Mouse (Mus musculus): ENCODE measurements around the gene CK137956. TPM values are rescaled to one million over a fixed set of nuclear protein-coding genes. Genes with fewer than 3 reads are reported as not detected.

CK137956 gene
- polyA plus RNA-seq, 1 experiment: not detected

GRCm38 (mm10) chr4:127903954-127904353 is 66.8 kb downstream of the CK137956 start:
- TF ChIP-seq EP300 (IDR thresholded peaks at IDR 0.05; ENCODE audit: insufficient read depth, low read depth, low read length) (no peak), POLR2A (IDR thresholded peaks at IDR 0.05; ENCODE audit: insufficient read depth, low read length) (no peak), CTCF (IDR thresholded peaks at IDR 0.05; ENCODE audit: low read depth, low read length) (no peak)
- Histone ChIP-seq H3K36me3 (ENCODE audit: control insufficient read depth, insufficient read depth, low read length, poor library complexity, severe bottlenecking) (no peaks in the 10 kb centered on the region), H3K4me1 (ENCODE audit: control insufficient read depth, insufficient read depth, low read length) (no peaks in the 10 kb centered on the region), H3K9ac (ENCODE audit: low read depth, poor library complexity, severe bottlenecking) (no peak overlapping the region), H3K27ac (ENCODE audit: insufficient read depth, low read length) (no peak overlapping the region), H3K9me3 (replicated peaks; ENCODE audit: control insufficient read depth, insufficient read depth, low read length, poor library complexity, severe bottlenecking) (no peaks in the 10 kb centered on the region), H3K4me3 (ENCODE audit: low read depth, low read length) (no peak overlapping the region), H3K27me3 (ENCODE audit: control insufficient read depth, insufficient read depth, low read length, poor library complexity, severe bottlenecking) (no peaks in the 10 kb centered on the region)

GRCm38 (mm10) chr4:127900893-127901456 is 69.8 kb downstream of the CK137956 start:
- Histone ChIP-seq H3K36me3 (ENCODE audit: control insufficient read depth, insufficient read depth, low read length, poor library complexity, severe bottlenecking) (no peaks in the 10 kb centered on the region), H3K27me3 (ENCODE audit: control insufficient read depth, insufficient read depth, low read length, poor library complexity, severe bottlenecking) (no peaks in the 10 kb centered on the region), H3K27ac (ENCODE audit: insufficient read depth, low read length) (no peak overlapping the region), H3K9me3 (replicated peaks; ENCODE audit: control insufficient read depth, insufficient read depth, low read length, poor library complexity, severe bottlenecking) (no peaks in the 10 kb centered on the region), H3K9ac (ENCODE audit: low read depth, poor library complexity, severe bottlenecking) (no peak overlapping the region), H3K4me3 (ENCODE audit: low read depth, low read length) (no peak overlapping the region), H3K4me1 (ENCODE audit: control insufficient read depth, insufficient read depth, low read length) (no peaks in the 10 kb centered on the region)
- TF ChIP-seq EP300 (IDR thresholded peaks at IDR 0.05; ENCODE audit: insufficient read depth, low read depth, low read length): no peak
- no peak for TF ChIP-seq CTCF (IDR thresholded peaks at IDR 0.05; ENCODE audit: low read depth, low read length)
- TF ChIP-seq POLR2A (IDR thresholded peaks at IDR 0.05; ENCODE audit: insufficient read depth, low read length): no peak

- Histone ChIP-seq H3K27me3 (ENCODE audit: control insufficient read depth, insufficient read depth, low read length, poor library complexity, severe bottlenecking) (no peaks in the 10 kb centered on the region), H3K4me3 (ENCODE audit: low read depth, low read length) (no peak overlapping the region), H3K4me1 (ENCODE audit: control insufficient read depth, insufficient read depth, low read length) (no peaks in the 10 kb centered on the region), H3K9ac (ENCODE audit: low read depth, poor library complexity, severe bottlenecking) (no peak overlapping the region), H3K27ac (ENCODE audit: insufficient read depth, low read length) (no peak overlapping the region), H3K36me3 (ENCODE audit: control insufficient read depth, insufficient read depth, low read length, poor library complexity, severe bottlenecking) (no peaks in the 10 kb centered on the region), H3K9me3 (replicated peaks; ENCODE audit: control insufficient read depth, insufficient read depth, low read length, poor library complexity, severe bottlenecking) (no peaks in the 10 kb centered on the region; the same call in none of the 2 replicates)
- TF ChIP-seq CTCF (IDR thresholded peaks at IDR 0.05; ENCODE audit: low read depth, low read length): no peak
- no peak for TF ChIP-seq EP300 (IDR thresholded peaks at IDR 0.05; ENCODE audit: insufficient read depth, low read depth, low read length)
- TF ChIP-seq POLR2A (IDR thresholded peaks at IDR 0.05; ENCODE audit: insufficient read depth, low read length): no peak
Measured at GRCm38 (mm10) chr4:127889071-127889470, 81.7 kb downstream of the CK137956 start.

DNA sequence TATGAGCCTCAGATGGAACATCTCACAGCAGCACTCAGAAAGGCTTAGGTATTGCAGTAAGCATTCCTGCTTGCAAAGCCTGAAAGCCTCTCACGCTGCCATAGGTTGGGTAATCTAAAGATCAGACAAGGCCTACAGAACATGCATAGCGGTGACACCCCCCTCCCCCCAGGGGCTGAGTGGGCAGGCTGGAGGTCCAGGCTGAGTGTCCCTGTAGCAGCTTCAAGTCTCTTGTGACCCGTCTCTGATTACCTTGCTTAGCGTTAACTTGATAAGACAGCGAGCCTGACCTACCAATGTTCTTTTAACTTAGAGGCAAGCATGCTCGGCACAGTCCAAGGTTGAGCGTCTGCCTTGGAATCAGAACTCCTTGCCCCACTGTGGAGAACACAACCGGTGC is 91.8 kb downstream of the CK137956 start:
- no peaks in the 10 kb centered on the region for H3K27me3 ChIP-seq (ENCODE audit: control insufficient read depth, insufficient read depth, low read length, poor library complexity, severe bottlenecking)
- H3K9ac ChIP-seq (ENCODE audit: low read depth, poor library complexity, severe bottlenecking): no peak overlapping the region
- H3K4me1 ChIP-seq (ENCODE audit: control insufficient read depth, insufficient read depth, low read length): no peaks in the 10 kb centered on the region
- no peak overlapping the region for H3K27ac ChIP-seq (ENCODE audit: insufficient read depth, low read length)
- peaks cover 12% of the 10 kb centered on the region for H3K9me3 ChIP-seq (replicated peaks; ENCODE audit: control insufficient read depth, insufficient read depth, low read length, poor library complexity, severe bottlenecking)
- TF ChIP-seq POLR2A (IDR thresholded peaks at IDR 0.05; ENCODE audit: insufficient read depth, low read length): no peak
- no peak for TF ChIP-seq CTCF (IDR thresholded peaks at IDR 0.05; ENCODE audit: low read depth, low read length)
- no peak for TF ChIP-seq EP300 (IDR thresholded peaks at IDR 0.05; ENCODE audit: insufficient read depth, low read depth, low read length)
- no peak overlapping the region for H3K4me3 ChIP-seq (ENCODE audit: low read depth, low read length)
- H3K36me3 ChIP-seq (ENCODE audit: control insufficient read depth, insufficient read depth, low read length, poor library complexity, severe bottlenecking): no peaks in the 10 kb centered on the region

Other genes with a start within 250 kb of the CK137956 start
- gene Csmd2, start 16.9 kb upstream of the CK137956 start, polyA plus RNA-seq (2011; ENCODE audit: insufficient read depth, insufficient read length, low read depth, missing spikeins): 4.0 and 4.1 TPM in 2 replicates